Mouse (Mus musculus): Measurements from ENCODE around the gene Ccl27b.
"Not testable (repeated sequence)": the region's sequence is repeated elsewhere in the genome, so short reads cannot be mapped to it uniquely, and the experiment has no call there.

The Ccl27b gene

GRCm38 (mm10) chr4:42654951-42655350 is at the start of gene Ccl27b:
Ccl27b (plus strand) TSS chr4:42655251.
- DNase-seq (ENCODE audit: low spot score in 2 of 2): not testable (repeated sequence)

- not testable (repeated sequence) for DNase-seq (ENCODE audit: low spot score in 2 of 2)
Measured at GRCm38 (mm10) chr4:42611895-42612294, 43.2 kb upstream of the Ccl27b start, which contains the start of gene Gm10591. Gm10591 (plus strand) TSS chr4:42612195.

- not testable (repeated sequence) for DNase-seq (ENCODE audit: low spot score in 2 of 2)
Measured at GRCm38 (mm10) chr4:42629419-42629818, 25.6 kb upstream of the Ccl27b start, which contains the start of gene Gm2564. Gm2564 (plus strand) TSS chr4:42629719.

- DNase-seq (ENCODE audit: low spot score in 2 of 2): not testable (repeated sequence)
Measured at GRCm38 (mm10) chr4:42661793-42662192, 6.7 kb downstream of the Ccl27b start, which contains the start of gene Il11ra2. Il11ra2 (minus strand) TSS chr4:42661893.

- not testable (repeated sequence) for DNase-seq (ENCODE audit: low spot score in 2 of 2)
Measured at GRCm38 (mm10) chr4:42675415-42675814, 20.4 kb downstream of the Ccl27b start.

GRCm38 (mm10) chr4:42679365-42679764 is 24.3 kb downstream of the Ccl27b start:
- not testable (repeated sequence) for DNase-seq (ENCODE audit: low spot score in 2 of 2)

GRCm38 (mm10) chr4:42680374-42681356 is 25.6 kb downstream of the Ccl27b start:
- not testable (repeated sequence) for DNase-seq (ENCODE audit: low spot score in 2 of 2)

- DNase-seq (ENCODE audit: low spot score in 2 of 2): not testable (repeated sequence)
Measured at GRCm38 (mm10) chr4:42681473-42682182, 26.6 kb downstream of the Ccl27b start.

- not testable (repeated sequence) for DNase-seq (ENCODE audit: low spot score in 2 of 2)
Measured at GRCm38 (mm10) chr4:42682183-42682524, 27.1 kb downstream of the Ccl27b start.

Measured in heart, adult 9 months (tissue).